Mouse (Mus musculus) C2C12 (cell line): Measurements from ENCODE around the gene Slc36a2.

ENCODE experiments used
- CEBPB ChIP-seq: IDR thresholded peaks from one replicate; pipeline ENCODE4 v1.6.1; 2011; ENCODE audit warnings: low read depth, mild to moderate bottlenecking, control low read depth, moderate library complexity
- CTCF ChIP-seq: IDR thresholded peaks from one replicate; pipeline ENCODE4 v1.5.1; 2011; ENCODE audit not compliant: control insufficient read depth, insufficient read depth, insufficient read length
- FOSL1 ChIP-seq: IDR thresholded peaks from one replicate; pipeline ENCODE4 v1.8.0; 2011; ENCODE audit warnings: mild to moderate bottlenecking, low read length; ENCODE audit not compliant: poor library complexity, insufficient read depth, severe bottlenecking
- MAX ChIP-seq: IDR thresholded peaks from one replicate; pipeline ENCODE4 v1.6.1; 2011; ENCODE audit warnings: mild to moderate bottlenecking, control low read depth
- MYOD1 ChIP-seq: IDR thresholded peaks from one replicate; pipeline ENCODE4 v1.6.1; 2011; ENCODE audit warnings: low read depth; ENCODE audit not compliant: control insufficient read depth, insufficient read length
- MYOG ChIP-seq: IDR thresholded peaks from one replicate; pipeline ENCODE4 v1.6.1; 2011; ENCODE audit not compliant: control insufficient read depth, insufficient read length; ENCODE audit errors: extremely low read depth
- USF1 ChIP-seq: IDR thresholded peaks from one replicate; pipeline ENCODE4 v1.6.1; 2011; ENCODE audit warnings: low read depth, mild to moderate bottlenecking, control low read depth, moderate library complexity

- no peak for TF ChIP-seq CTCF
- TF ChIP-seq MYOG: no peak
- TF ChIP-seq MAX: no peak
- TF ChIP-seq MYOD1: no peak
- no peak for TF ChIP-seq CEBPB
- TF ChIP-seq USF1: no peak
- no peak for TF ChIP-seq FOSL1
Measured at GRCm38 (mm10) chr11:55197740-55198510, 13.0 kb upstream of the Slc36a2 start.
